Mouse (Mus musculus): Measurements from ENCODE around the gene Cacna1f.

DNA sequence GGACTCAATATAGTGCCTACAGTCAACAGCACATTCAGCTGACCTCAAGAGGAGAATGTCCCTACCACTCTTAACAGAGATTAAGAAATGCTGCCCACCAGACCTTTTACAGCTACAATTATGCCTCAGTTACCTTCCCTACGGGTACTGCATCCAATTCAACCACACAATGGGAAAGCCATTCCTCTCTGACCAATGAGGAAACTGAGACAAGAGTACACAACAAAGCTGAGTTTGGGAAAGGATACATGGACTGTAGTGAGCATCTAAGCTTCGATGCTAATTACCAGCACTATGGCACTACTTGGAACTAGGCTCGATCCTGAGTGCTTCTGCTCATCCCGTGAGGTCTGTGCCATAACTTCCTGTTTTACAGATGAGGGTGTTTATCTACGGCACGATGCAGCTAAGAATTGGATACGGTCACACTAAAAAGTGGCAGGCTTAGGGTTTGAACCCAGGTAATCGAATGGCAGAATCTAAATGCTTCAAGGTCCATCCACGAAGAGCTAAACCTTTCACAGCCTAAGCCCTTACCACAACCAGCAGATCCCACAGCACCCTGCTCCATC lies 35.2 kb upstream of the Cacna1f start:
- TF ChIP-seq EP300 (IDR thresholded peaks at IDR 0.05; ENCODE audit: insufficient read depth, low read depth, low read length) (no peak), CTCF (IDR thresholded peaks at IDR 0.05) (no peak)

Data from heart, adult 2 months (tissue).